Mouse (Mus musculus): ENCODE measurements around the gene Tnxb. TPM values are rescaled to one million over a fixed set of nuclear protein-coding genes. Genes with fewer than 3 reads are reported as not detected.

Tnxb gene
- polyA plus RNA-seq, 1 experiment from 2014 or later: 1.9 TPM

DNA sequence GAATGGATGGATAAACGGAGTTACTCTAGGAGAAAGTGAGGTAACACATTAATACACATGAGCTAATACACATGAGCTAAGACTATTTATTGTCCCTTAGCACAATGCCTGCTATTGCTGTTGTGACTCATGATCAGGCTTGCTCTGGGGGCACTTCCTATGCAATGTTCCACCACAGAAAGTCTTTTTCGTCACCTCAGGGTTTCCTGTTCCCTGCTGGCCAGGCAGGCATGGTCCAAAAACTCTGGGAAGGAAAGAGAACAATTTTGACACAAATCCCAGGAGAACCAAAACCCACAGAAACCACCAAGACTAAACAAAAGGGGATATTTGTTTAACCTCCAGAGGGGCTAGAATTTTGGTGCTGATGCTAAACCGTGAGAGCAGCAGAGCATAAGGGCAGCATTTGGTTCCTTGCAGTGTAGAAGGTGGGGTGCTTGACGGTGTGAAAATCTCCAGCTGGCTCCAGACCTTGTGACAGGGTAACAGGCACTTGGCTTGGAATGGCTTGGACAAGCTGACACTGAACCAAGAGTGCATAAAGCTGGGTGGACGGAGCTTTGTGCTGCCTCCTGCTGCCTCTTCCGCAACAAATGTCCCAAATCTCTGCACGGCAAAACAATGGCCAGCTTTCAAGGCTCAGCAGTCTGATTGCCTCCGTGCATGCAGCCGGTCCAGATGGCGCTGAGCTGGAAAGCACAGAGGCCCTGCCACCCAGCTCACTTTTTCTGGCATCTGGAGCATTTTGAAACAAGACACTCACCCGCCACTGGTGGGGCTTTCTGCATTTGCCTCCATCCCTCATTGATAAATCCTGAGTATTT, 29.3 kb upstream of the Tnxb start:
- Histone ChIP-seq H3K4me2 (replicated peaks; ENCODE audit: low read depth) (no peak overlapping the region), H3K27me3 (ENCODE audit: control insufficient read depth, insufficient read depth, low read length) (no peaks in the 10 kb centered on the region), H3K4me1 (replicated peaks; ENCODE audit: control insufficient read depth, insufficient read depth) (no peaks in the 10 kb centered on the region), H3K4me3 (ENCODE audit: low read depth, low read length) (no peak overlapping the region), H3K27ac (replicated peaks) (peak overlapping the region; percentile 77), H3K9me3 (ENCODE audit: control insufficient read depth, low read length) (no peaks in the 10 kb centered on the region), H3K36me3 (ENCODE audit: control insufficient read depth, insufficient read depth, low read length) (no peaks in the 10 kb centered on the region), H3K9ac (ENCODE audit: low read length) (0 out of 2 replicates have a peak overlapping the region, but pooled peaks have one; percentile 38)
- DNase-seq (ENCODE audit: low spot score) (no peak), ATAC-seq (ENCODE audit: low FRiP score, low TSS enrichment) (no peak)
- TF ChIP-seq EP300 (optimal IDR thresholded peaks at IDR 0.05): no peak
- TF ChIP-seq CTCF (IDR thresholded peaks at IDR 0.05; ENCODE audit: low read depth): peak; percentile 62
- 14% methylated on average over 11 of the region's 11 CpGs for whole genome bisulfite sequencing

DNA sequence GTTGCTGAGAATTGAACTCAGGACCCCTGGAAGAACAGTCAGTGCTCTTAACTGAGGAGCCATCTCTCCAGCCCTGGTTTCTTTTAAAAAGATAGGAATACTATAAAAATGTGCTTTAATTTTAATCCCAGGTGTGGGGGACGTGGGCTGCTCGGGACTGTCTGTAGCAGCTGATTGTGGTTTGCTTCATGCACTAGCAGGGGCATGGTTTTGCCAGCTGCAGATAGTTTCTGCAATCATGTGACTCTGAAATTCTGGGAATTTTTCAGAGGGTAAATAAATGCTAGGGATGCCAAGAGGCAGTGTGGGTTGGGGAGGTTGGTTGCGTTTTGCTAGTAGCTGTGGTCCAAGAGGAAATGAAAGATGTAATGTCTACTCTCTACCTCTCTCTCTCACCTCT, 28.4 kb upstream of the Tnxb start:
- no peak overlapping the region for H3K4me3 ChIP-seq (ENCODE audit: low read depth, low read length)
- H3K27me3 ChIP-seq (ENCODE audit: control insufficient read depth, insufficient read depth, low read length): no peaks in the 10 kb centered on the region
- no peak for DNase-seq (ENCODE audit: low spot score)
- no peak overlapping the region for H3K4me2 ChIP-seq (replicated peaks; ENCODE audit: low read depth)
- WGBS: 70% methylated on average over 3 of the region's 3 CpGs
- TF ChIP-seq EP300 (optimal IDR thresholded peaks at IDR 0.05) (no peak), CTCF (IDR thresholded peaks at IDR 0.05; ENCODE audit: low read depth) (no peak)
- H3K4me1 ChIP-seq (replicated peaks; ENCODE audit: control insufficient read depth, insufficient read depth): no peaks in the 10 kb centered on the region; the same call in 1 of the 2 replicates
- no peaks in the 10 kb centered on the region for H3K36me3 ChIP-seq (ENCODE audit: control insufficient read depth, insufficient read depth, low read length)
- no peaks in the 10 kb centered on the region for H3K9me3 ChIP-seq (ENCODE audit: control insufficient read depth, low read length)
- H3K27ac ChIP-seq (replicated peaks): no peak overlapping the region
- H3K9ac ChIP-seq (ENCODE audit: low read length): no peak overlapping the region
- ATAC-seq (ENCODE audit: low FRiP score, low TSS enrichment): no peak

DNA sequence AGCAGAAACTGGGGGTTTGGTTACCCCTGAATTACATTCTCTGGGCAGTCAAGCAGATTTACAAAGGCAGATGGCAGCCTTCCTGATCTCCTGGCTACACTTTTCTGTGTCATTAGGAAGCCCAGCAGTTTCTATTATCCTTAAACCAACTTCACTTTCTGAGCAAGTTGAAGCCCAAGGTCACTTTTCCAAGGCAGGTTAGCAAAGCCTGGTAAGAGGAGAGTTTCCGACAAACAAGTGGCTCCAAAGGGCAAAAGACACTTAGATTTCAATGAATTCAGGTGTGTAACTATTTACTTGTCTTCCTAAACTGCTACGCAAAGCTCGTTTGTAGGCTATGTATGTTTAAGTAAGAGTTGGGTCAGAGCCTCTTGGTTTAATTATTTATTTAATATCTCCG, 27.0 kb upstream of the Tnxb start:
- Histone ChIP-seq H3K4me1 (replicated peaks; ENCODE audit: control insufficient read depth, insufficient read depth) (no peaks in the 10 kb centered on the region; the same call in 1 of the 2 replicates), H3K27me3 (ENCODE audit: control insufficient read depth, insufficient read depth, low read length) (no peaks in the 10 kb centered on the region), H3K27ac (replicated peaks) (peak overlapping the region; percentile 46), H3K36me3 (ENCODE audit: control insufficient read depth, insufficient read depth, low read length) (no peaks in the 10 kb centered on the region), H3K4me2 (replicated peaks; ENCODE audit: low read depth) (no peak overlapping the region), H3K9ac (ENCODE audit: low read length) (no peak overlapping the region), H3K9me3 (ENCODE audit: control insufficient read depth, low read length) (no peaks in the 10 kb centered on the region), H3K4me3 (ENCODE audit: low read depth, low read length) (no peak overlapping the region)
- WGBS: 76% methylated on average over 4 of the region's 4 CpGs
- TF ChIP-seq EP300 (optimal IDR thresholded peaks at IDR 0.05): no peak
- no peak for TF ChIP-seq CTCF (IDR thresholded peaks at IDR 0.05; ENCODE audit: low read depth)
- DNase-seq (ENCODE audit: low spot score) (no peak), ATAC-seq (ENCODE audit: low FRiP score, low TSS enrichment) (no peak)

DNA sequence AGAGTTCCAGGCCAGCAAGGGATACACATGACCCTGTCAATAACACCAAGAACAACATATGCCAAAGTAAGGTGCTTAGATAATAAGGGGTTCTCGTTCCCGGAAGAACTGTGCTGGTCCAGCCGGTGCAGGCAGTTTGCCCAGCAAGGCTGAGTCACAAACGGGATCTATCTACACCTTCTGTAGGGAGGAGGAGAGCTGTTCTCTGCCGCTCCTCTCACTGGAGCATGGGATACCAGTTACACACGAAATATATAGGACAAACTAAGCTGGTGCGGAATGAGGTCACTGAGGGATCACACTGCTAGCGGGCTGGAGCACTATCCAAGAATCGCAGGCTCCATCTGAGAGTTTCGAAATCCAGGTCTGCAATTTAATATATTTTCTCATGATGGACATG, 26.4 kb upstream of the Tnxb start:
- no peaks in the 10 kb centered on the region for H3K36me3 ChIP-seq (ENCODE audit: control insufficient read depth, insufficient read depth, low read length)
- H3K9me3 ChIP-seq (ENCODE audit: control insufficient read depth, low read length): no peaks in the 10 kb centered on the region
- H3K4me3 ChIP-seq (ENCODE audit: low read depth, low read length): no peak overlapping the region
- no peaks in the 10 kb centered on the region for H3K27me3 ChIP-seq (ENCODE audit: control insufficient read depth, insufficient read depth, low read length)
- DNase-seq (ENCODE audit: low spot score): peak; percentile 59
- H3K9ac ChIP-seq (ENCODE audit: low read length): no peak overlapping the region
- H3K27ac ChIP-seq (replicated peaks): peak overlapping the region; percentile 46; the same call in 1 of the 2 replicates
- H3K4me2 ChIP-seq (replicated peaks; ENCODE audit: low read depth): no peak overlapping the region
- ATAC-seq (ENCODE audit: low FRiP score, low TSS enrichment): no peak
- no peak for TF ChIP-seq CTCF (IDR thresholded peaks at IDR 0.05; ENCODE audit: low read depth)
- TF ChIP-seq EP300 (optimal IDR thresholded peaks at IDR 0.05): no peak
- H3K4me1 ChIP-seq (replicated peaks; ENCODE audit: control insufficient read depth, insufficient read depth): no peaks in the 10 kb centered on the region; the same call in 1 of the 2 replicates
- 59% methylated on average over 10 of the region's 10 CpGs for WGBS

DNA sequence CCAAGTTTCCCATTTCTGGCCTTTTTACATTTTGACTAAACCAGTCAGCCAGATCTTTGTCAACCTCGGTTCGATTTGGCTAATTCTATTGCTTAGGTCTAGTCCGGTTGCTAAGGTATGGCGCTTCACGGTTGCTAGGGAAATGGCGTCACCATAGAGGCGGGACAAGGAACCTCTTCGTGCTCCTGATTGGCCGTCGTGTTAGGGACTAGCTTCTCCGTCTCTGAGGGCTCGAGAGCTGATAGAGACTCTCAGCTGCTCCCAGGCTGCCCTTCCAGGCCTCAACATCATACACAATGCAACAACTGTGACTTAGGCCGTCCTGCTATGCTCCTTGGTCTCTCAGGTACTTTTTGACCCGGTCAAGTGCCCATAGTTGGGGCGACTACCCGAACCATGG, 25.7 kb upstream of the Tnxb start, which contains the start of gene Fkbpl:
Fkbpl (plus strand) TSS at position 157 of the 400 bp plus-strand sequence.
- Histone ChIP-seq H3K36me3 (ENCODE audit: control insufficient read depth, insufficient read depth, low read length) (no peaks in the 10 kb centered on the region), H3K9ac (ENCODE audit: low read length) (peak within 1 kb of the TSS; percentile 63), H3K27ac (replicated peaks) (peak within 1 kb of the TSS; percentile 82), H3K9me3 (ENCODE audit: control insufficient read depth, low read length) (no peaks in the 10 kb centered on the region), H3K4me1 (replicated peaks; ENCODE audit: control insufficient read depth, insufficient read depth) (no peaks in the 10 kb centered on the region; the same call in 1 of the 2 replicates), H3K4me3 (ENCODE audit: low read depth, low read length) (peak within 1 kb of the TSS; percentile 53), H3K4me2 (replicated peaks; ENCODE audit: low read depth) (peak within 1 kb of the TSS; percentile 83), H3K27me3 (ENCODE audit: control insufficient read depth, insufficient read depth, low read length) (no peaks in the 10 kb centered on the region)
- WGBS: under 1% methylated on average over 16 of the region's 16 CpGs
- DNase-seq (ENCODE audit: low spot score): peak; percentile 95
- ATAC-seq (ENCODE audit: low FRiP score, low TSS enrichment): peak; percentile 82
- no peak for TF ChIP-seq CTCF (IDR thresholded peaks at IDR 0.05; ENCODE audit: low read depth)
- no peak for TF ChIP-seq EP300 (optimal IDR thresholded peaks at IDR 0.05)

DNA sequence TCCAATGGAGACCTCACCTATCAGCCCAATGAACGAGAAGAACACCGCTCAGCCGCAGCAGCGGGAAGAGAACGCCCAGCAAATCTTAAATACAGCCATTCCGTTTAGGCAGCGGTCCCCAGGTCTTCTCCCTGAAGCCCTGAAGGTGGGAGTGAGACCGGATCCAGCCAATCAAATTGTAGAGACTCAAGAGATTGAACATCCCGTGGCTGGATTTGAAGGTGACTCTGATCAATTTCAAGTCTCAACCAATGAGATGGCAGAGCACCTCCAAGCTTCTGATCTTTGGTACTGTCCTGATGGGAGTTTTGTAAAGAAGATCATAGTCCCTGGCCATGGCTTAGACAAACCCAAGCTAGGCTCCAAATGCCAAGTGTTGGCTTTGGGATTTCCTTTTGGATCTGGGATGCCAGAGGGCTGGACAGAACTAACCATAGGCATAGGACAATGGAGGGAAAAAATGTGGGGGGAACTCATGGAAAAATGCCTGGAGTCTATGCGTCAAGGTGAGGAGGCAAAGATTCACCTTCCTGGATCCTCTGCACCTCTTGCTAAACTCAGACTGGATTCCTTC, 25.0 kb upstream of the Tnxb start:
- ATAC-seq (ENCODE audit: low FRiP score, low TSS enrichment) (no peak), DNase-seq (ENCODE audit: low spot score) (no peak)
- no peaks in the 10 kb centered on the region; the same call in 1 of the 2 replicates for H3K36me3 ChIP-seq (ENCODE audit: control insufficient read depth, insufficient read depth, low read length)
- H3K27ac ChIP-seq (replicated peaks): no peak overlapping the region
- no peaks in the 10 kb centered on the region for H3K27me3 ChIP-seq (ENCODE audit: control insufficient read depth, insufficient read depth, low read length)
- peak overlapping the region; percentile 53 for H3K4me3 ChIP-seq (ENCODE audit: low read depth, low read length)
- H3K9me3 ChIP-seq (ENCODE audit: control insufficient read depth, low read length): no peaks in the 10 kb centered on the region
- H3K4me2 ChIP-seq (replicated peaks; ENCODE audit: low read depth): peak overlapping the region; percentile 83
- H3K4me1 ChIP-seq (replicated peaks; ENCODE audit: control insufficient read depth, insufficient read depth): no peaks in the 10 kb centered on the region; the same call in 1 of the 2 replicates
- no peak for TF ChIP-seq EP300 (optimal IDR thresholded peaks at IDR 0.05)
- TF ChIP-seq CTCF (IDR thresholded peaks at IDR 0.05; ENCODE audit: low read depth): no peak
- 38% methylated on average over 10 of the region's 10 CpGs for WGBS
- H3K9ac ChIP-seq (ENCODE audit: low read length): peak overlapping the region; percentile 63

Data from stomach, postnatal 0 days (tissue).